Mouse (Mus musculus) spleen, postnatal 4 days (tissue): Measurements from ENCODE around the gene Elp6.
A peak's percentile ranks its signal among the peaks of the same experiment; 100 is the strongest.

Experiments
- DNase-seq, 2 experiments: peaks; one replicate each; pipeline ENCODE4 v3.0.0; 2022; ENCODE audit warnings: low spot score in 2 of 2

Elp6 gene

GRCm38 (mm10) chr9:110304969-110305651, at the start of gene Elp6:
TSS of gene Elp6 (plus strand) at chr9:110305173.
- DNase-seq: peak; percentile 85 to 94

DNA sequence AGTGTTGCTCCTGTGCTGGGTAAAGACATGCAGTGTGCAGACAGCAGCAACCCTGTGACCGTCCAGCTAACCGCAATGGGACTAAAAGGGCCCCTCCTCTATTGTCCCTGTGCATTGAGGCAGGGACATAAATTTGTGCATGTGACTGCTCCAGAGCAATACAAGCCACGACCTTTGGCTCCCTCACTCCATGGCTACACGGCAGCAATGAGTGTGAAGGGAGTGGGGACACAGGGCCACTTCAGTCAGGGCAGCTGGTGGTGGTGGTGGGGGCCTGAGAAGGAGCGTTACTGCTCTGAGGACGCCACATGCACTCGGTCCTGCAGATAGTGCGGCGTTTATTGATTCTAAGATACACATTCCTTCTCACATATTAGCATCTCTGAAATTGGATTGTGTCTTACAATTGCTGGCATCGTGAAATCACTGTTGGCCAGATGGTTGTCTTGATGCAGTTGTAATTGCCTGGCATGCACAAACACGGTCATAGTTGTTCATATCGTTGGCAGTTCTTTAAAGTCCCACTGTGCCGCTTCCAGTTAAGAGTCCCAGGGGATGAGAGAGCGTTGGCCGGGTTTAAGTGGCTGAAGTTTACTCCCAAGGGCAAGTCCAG, 49.5 kb upstream of the Elp6 start:
- no peak for DNase-seq

GRCm38 (mm10) chr9:110258646-110259045, 46.3 kb upstream of the Elp6 start:
- no peak for DNase-seq

DNA sequence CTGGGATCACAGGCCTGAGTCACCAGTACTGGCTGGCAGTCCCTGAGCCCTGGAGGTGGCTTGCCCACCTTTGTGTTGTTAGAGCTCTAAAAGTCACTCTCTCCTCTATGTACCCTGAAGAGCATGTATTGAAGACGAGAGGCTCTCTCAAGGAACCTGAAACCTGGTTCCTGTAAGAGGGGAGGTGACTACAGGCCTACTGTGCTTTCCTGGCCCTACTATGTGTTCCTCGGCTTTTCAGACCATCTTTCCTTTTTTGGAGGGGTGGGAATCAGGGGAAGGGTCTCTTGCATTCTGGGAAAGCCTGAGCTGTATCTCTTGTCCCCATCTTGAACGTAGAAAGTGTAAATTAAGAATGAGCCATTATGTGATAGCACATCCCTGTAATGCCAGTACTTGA, 45.9 kb upstream of the Elp6 start:
- no peak for DNase-seq

DNA sequence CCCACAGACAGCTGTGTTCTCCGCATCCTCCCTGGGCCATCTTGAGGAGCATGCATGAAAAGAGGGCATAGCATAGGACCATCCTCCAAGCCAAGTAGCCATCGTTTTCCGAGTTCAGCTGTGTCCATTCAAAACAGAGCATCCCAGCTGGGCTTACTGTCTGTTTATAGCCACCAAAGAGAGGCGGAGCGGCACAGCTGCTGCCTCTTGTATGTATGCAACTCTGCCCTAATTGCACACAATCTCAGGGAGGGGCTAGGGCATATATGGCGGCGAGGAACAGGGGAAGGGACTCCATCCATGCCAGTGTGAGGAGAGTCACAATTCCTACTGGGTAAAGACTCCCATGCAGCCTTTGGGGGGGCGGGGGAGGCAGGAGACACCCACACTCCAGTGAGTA, 41.8 kb upstream of the Elp6 start:
- DNase-seq: no peak

DNA sequence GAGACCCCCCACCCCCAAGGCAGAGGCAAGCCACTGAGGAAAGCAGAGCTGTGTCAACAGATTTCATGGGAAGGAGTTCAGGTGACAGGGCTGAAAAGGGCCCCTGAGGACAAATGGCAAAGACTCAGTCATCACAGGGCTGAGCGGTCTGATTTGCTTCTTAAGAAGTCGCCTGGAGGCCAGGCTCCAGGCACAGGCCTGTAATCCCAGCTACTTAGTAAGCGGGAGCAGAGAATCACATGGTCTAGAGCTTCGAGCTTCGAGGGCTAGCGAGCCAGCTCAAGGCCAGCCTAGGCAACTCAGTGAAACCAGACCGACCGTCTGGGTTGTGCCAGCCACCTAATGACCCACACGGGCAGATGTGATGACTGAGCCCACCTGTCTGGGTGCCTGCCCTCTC, 40.0 kb upstream of the Elp6 start:
- no peak for DNase-seq

- DNase-seq: no peak
These were observed 36.6 kb upstream of the Elp6 start for GRCm38 (mm10) chr9:110268416-110268815.

GRCm38 (mm10) chr9:110272330-110272729, 32.6 kb upstream of the Elp6 start:
- no peak for DNase-seq

DNA sequence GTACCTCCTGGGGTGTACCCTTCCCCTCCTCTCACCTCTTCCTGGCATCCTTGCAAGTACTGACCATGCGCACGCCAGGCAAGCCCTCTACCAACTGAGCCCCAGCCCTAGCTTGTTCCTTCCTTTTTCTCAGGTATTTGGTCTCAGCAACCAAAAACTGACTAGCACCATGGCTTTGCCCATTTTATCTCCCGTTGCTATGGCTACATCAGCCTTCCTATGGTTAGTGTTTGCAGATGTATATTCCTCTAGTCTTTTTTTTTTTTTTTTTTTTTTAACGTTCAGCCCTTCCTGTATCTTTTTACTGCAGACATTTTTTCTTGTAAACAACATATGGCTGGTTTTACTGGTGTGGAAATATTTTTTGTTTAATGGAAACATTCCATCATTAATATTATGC, 31.5 kb upstream of the Elp6 start:
- no peak for DNase-seq

GRCm38 (mm10) chr9:110275882-110276281, 29.1 kb upstream of the Elp6 start:
- DNase-seq: no peak

- DNase-seq: no peak
These were observed 27.5 kb upstream of the Elp6 start for GRCm38 (mm10) chr9:110277431-110277881.

DNA sequence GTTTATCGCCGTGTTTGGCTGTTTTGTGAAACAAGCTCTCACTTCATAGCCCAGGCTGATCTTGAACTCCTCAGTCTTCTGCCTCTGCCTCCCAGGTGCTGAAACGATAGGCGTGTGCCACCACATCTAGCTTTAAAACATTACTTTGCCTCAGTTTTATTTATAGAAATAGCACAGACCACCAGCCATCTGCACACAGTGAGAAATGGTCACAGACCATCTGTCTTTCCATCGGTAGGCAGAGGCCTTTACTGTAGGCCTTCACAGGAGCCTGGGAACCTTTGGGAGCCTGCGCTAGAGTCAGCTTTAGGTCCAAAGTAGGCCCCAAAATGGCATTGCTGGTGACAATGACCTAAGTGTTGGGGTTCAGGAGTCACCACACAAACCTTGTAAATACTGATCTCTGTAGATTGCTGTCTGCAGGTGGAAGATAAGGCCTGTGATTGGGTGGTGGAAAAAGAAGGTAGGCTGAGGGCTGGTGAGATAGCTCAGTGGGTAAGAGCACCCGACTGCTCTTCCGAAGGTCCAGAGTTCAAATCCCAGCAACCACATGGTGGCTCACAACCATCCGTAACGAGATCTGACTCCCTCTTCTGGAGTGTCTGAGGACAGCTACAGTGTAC, 20.8 kb upstream of the Elp6 start:
- no peak for DNase-seq

DNA sequence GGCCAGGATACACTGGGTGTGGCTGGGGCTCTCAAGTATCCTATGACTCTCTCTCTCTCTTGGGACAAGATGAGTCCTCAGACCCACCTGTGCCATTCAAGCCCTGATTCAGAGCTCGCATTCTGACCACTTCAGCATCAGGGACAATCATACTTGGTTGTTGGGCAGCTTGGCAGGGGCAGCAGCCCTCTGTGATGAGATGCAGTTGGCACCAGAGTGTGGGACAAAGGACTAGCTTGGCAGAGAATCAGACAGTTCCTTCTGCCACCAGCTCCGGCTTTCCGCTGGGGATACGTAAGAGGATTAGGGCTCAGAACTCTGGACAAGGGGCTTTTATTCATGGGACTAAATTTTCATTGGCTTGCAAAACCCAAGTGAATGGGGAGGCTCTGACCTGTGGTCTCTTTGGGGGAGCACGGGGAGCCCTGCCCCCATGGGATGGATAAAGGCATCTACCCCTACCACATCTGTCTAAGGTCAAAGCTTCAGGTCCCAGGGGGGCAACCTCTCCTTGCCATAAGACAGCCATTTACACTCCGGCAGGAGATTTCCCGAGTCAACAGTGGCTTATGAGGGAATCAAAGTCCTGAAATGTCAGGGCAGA, 17.6 kb upstream of the Elp6 start:
- DNase-seq: no peak

DNA sequence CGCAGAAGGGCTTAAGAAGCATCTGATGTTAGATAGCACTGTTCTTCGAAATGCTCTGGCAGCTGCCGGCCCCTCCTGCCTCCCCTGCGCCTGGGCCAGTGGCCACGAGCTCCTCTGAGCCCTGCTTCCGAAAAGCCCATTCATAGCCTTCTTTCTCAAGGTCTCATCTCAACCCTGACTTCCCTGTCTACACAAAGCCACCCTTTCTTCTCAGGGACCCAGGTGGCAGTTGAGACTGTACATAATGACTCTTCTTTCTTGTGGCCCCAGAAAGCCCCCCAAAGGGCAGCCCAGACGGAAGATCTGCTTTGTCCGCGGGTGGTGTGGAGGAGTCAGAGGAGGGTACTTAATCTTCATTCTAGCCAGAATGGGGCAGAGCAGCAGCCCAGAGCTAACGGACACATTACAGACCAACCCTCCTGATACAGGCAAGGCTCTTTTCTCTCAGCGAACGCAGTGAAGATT, 11.7 kb upstream of the Elp6 start:
- no peak for DNase-seq

- DNase-seq: no peak
These were observed 11.0 kb upstream of the Elp6 start for GRCm38 (mm10) chr9:110293873-110294415.

- DNase-seq: no peak
These were observed 10.2 kb upstream of the Elp6 start for GRCm38 (mm10) chr9:110294786-110295185.

- DNase-seq: peak; percentile 60 to 86
These were observed 7.9 kb upstream of the Elp6 start for GRCm38 (mm10) chr9:110296867-110297627.

GRCm38 (mm10) chr9:110304516-110304915, 457 bp upstream of the Elp6 start:
- DNase-seq: peak in 1 of 2 experiments; percentile 23

- DNase-seq: no peak
These were observed 1.4 kb downstream of the Elp6 start for GRCm38 (mm10) chr9:110306371-110306770.

DNA sequence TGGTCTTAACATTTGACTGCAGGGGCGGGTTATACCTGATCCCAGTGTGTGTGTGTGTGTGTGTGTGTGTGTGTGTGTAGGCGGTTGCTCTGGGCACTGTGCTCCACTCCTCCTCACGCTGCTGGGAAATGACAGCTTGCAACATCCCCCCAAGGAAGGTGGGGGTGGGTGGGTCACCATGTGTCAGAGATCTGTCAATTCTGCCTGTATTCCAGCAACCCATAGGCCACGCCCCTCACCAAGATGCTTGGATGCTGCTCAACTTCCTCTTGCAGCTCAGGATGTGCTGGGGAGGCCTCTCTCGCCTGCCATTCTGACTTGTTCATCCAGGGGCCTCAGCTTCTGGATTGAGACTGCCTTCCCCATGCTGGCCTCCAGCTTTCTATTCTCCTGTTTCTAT, 9.7 kb downstream of the Elp6 start:
- no peak for DNase-seq

DNA sequence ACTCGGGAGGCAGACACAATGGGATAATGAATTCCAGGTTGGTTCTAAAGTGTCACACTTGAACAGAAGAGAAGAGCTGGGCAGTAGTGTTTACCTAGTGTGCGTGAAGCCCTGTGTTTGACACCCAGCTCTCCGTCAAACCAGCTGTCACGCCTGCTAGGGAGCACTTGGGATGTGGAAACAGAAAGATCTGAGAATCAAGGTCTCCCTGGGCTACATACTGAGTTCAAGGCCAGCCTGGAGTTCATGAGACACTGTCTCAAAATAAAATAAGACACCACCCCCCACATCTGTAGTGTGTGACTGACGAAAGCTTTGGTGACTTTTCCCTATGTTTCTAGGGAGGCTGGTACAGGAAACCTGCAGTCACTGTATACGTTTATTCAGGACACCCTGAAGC, 10.4 kb downstream of the Elp6 start:
- DNase-seq: no peak

- DNase-seq: no peak
These were observed 10.9 kb downstream of the Elp6 start for GRCm38 (mm10) chr9:110315904-110316303.
